Mouse (Mus musculus) stomach, postnatal 0 days (tissue): Measurements from ENCODE around the gene Thsd4. TPM values are rescaled to one million over a fixed set of nuclear protein-coding genes. Genes with fewer than 3 reads are reported as not detected.

Experiments
- ATAC-seq: fragments of 200-750 bp; cut with Nextera tagmentation; 2 replicates; pipeline ENCODE4 v1.8.0; 2017; ENCODE audit not compliant: low FRiP score, low TSS enrichment
- DNase-seq: peaks from one replicate; pipeline ENCODE4 v3.0.0-alpha.2; 2016; ENCODE audit warnings: low spot score
- H3K27ac ChIP-seq: fragments of 300-500 bp; sonication (generic); replicated peaks from 2 replicates; pipeline ENCODE4 v1.5.1; 2014; ENCODE audit warnings: mild to moderate bottlenecking, control low read depth
- H3K27me3 ChIP-seq: fragments of 300-500 bp; sonication (generic); 2 replicates; pipeline ENCODE4 v1.6.1; 2014; ENCODE audit warnings: low read length; ENCODE audit not compliant: control insufficient read depth, insufficient read depth
- H3K36me3 ChIP-seq: fragments of 300-500 bp; sonication (generic); 2 replicates; pipeline ENCODE4 v1.6.1; 2014; ENCODE audit warnings: low read length, mixed read lengths; ENCODE audit not compliant: control insufficient read depth, insufficient read depth
- H3K4me1 ChIP-seq: fragments of 300-500 bp; sonication (generic); replicated peaks from 2 replicates; pipeline ENCODE4 v1.6.1; 2014; ENCODE audit warnings: antibody characterized with exemption; ENCODE audit not compliant: control insufficient read depth, insufficient read depth
- H3K4me2 ChIP-seq: fragments of 300-500 bp; sonication (generic); replicated peaks from 2 replicates; pipeline ENCODE4 v1.6.1; 2014; ENCODE audit warnings: low read depth, mild to moderate bottlenecking, control low read depth, moderate library complexity
- H3K4me3 ChIP-seq: fragments of 300-500 bp; sonication (generic); 2 replicates; pipeline ENCODE4 v1.5.1; 2014; ENCODE audit warnings: low read depth, low read length, control low read depth
- H3K9ac ChIP-seq: fragments of 300-500 bp; sonication (generic); 2 replicates; pipeline ENCODE4 v1.6.1; 2014; ENCODE audit warnings: mild to moderate bottlenecking, low read length, control low read depth, mixed read lengths
- H3K9me3 ChIP-seq: fragments of 300-500 bp; sonication (generic); 2 replicates; pipeline ENCODE4 v1.6.1; 2016; ENCODE audit warnings: low read length; ENCODE audit not compliant: control insufficient read depth
- CTCF ChIP-seq: IDR thresholded peaks from 2 replicates; pipeline ENCODE4 v1.5.1; 2016; ENCODE audit warnings: antibody characterized with exemption, low read depth, mild to moderate bottlenecking, moderate library complexity
- EP300 ChIP-seq: optimal IDR thresholded peaks from 2 replicates; pipeline ENCODE3; 2016; ENCODE audit warnings: antibody characterized with exemption
- WGBS: fragments of 180-500 bp; shearing (Covaris S2); extraction: QIAGEN DNeasy Blood & Tissue Kit; methylation state at CpG from one replicate; pipeline ENCODE4 v1.1.7; 2014; 5-methylcytosine and 5-hydroxymethylcytosine counted together
- polyA plus RNA-seq: library from polyadenylated mRNA; unstranded; fragments of >200 nt; fragmentation: Nextera tagmentation; extraction: Ambion mirVana; gene quantifications from 2 replicates; pipeline ENCODE4 v1.2.1, GENCODE M21; 2015

Gene Thsd4
- polyA plus RNA-seq, 1 experiment from 2014 or later: 10.7 TPM

- Histone ChIP-seq H3K4me2 (no peak overlapping the region), H3K27me3 (no peaks in the 10 kb centered on the region), H3K9me3 (no peaks in the 10 kb centered on the region), H3K27ac (peak overlapping the region; percentile 45; the same call in 1 of the 2 replicates), H3K4me3 (no peak overlapping the region), H3K4me1 (peaks cover 5% of the 10 kb centered on the region), H3K36me3 (no peaks in the 10 kb centered on the region), H3K9ac (no peak overlapping the region)
- 49% methylated on average over 4 of the region's 4 CpGs for WGBS
- no peak for ATAC-seq
- no peak for TF ChIP-seq CTCF
- no peak for TF ChIP-seq EP300
- DNase-seq: peak; percentile 27
These were observed 215.6 kb downstream of the Thsd4 start for GRCm38 (mm10) chr9:60306241-60306640.

DNA sequence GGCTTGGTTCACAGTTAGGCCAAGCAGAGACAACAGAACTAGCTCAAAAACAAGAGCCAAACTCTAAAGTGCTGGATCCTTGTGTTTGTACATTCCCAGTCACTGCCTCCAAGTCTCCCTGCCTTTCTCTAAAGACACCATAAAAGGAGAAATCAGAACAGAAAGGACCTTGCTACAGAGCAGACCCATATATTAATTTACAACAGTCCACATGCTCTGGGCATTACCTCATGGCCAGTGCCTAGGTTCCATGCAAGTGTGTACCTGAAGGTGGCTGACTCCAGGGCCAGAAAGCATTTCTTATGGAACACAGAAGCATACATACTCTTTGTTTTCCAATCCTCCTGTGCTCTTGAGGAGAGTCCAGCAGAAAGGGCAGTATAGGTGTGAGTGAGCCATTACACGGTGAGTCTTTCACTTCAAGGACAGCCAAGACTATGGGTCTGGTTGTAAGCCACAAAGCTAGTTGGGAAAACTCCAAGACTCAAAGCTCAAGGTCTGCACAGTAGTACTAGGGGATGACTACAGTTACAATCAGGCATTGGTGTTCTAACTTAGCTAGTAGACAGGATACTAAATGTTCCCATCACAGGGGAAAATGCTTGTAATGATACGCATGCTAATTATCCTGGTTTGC, 216.5 kb downstream of the Thsd4 start:
- no peaks in the 10 kb centered on the region for H3K27me3 ChIP-seq
- H3K9ac ChIP-seq: no peak overlapping the region
- peaks cover 5% of the 10 kb centered on the region for H3K4me1 ChIP-seq
- H3K4me2 ChIP-seq: no peak overlapping the region
- 73% methylated on average over 2 of the region's 2 CpGs for WGBS
- DNase-seq (no peak), ATAC-seq (no peak; the same call in 1 of the 2 replicates)
- H3K9me3 ChIP-seq: no peaks in the 10 kb centered on the region
- H3K4me3 ChIP-seq: no peak overlapping the region
- no peaks in the 10 kb centered on the region for H3K36me3 ChIP-seq
- TF ChIP-seq CTCF (no peak), EP300 (no peak)
- peak overlapping the region; percentile 81 for H3K27ac ChIP-seq

GRCm38 (mm10) chr9:60296276-60296675, 225.6 kb downstream of the Thsd4 start:
- Histone ChIP-seq H3K9ac (no peak overlapping the region), H3K4me1 (no peaks in the 10 kb centered on the region), H3K9me3 (no peaks in the 10 kb centered on the region), H3K36me3 (no peaks in the 10 kb centered on the region), H3K4me3 (no peak overlapping the region), H3K27me3 (no peaks in the 10 kb centered on the region), H3K27ac (no peak overlapping the region), H3K4me2 (no peak overlapping the region)
- 80% methylated on average over 2 of the region's 2 CpGs for WGBS
- DNase-seq: no peak
- no peak for ATAC-seq
- no peak for TF ChIP-seq EP300

GRCm38 (mm10) chr9:60295199-60295598, 226.6 kb downstream of the Thsd4 start:
- Histone ChIP-seq H3K4me1 (no peaks in the 10 kb centered on the region), H3K27me3 (no peaks in the 10 kb centered on the region), H3K9me3 (no peaks in the 10 kb centered on the region), H3K4me3 (no peak overlapping the region), H3K9ac (no peak overlapping the region), H3K4me2 (no peak overlapping the region), H3K36me3 (no peaks in the 10 kb centered on the region), H3K27ac (no peak overlapping the region)
- TF ChIP-seq EP300 (no peak), CTCF (no peak)
- DNase-seq: no peak
- ATAC-seq: no peak
- WGBS: 72% methylated on average over 6 of the region's 6 CpGs

GRCm38 (mm10) chr9:60293129-60293528, 228.7 kb downstream of the Thsd4 start:
- ATAC-seq: no peak
- 68% methylated on average over 6 of the region's 6 CpGs for WGBS
- H3K4me2 ChIP-seq: no peak overlapping the region
- DNase-seq: no peak
- no peaks in the 10 kb centered on the region for H3K4me1 ChIP-seq
- no peaks in the 10 kb centered on the region for H3K36me3 ChIP-seq
- no peaks in the 10 kb centered on the region for H3K9me3 ChIP-seq
- TF ChIP-seq CTCF: no peak
- no peak for TF ChIP-seq EP300
- H3K9ac ChIP-seq: no peak overlapping the region
- no peak overlapping the region for H3K27ac ChIP-seq
- no peak overlapping the region for H3K4me3 ChIP-seq
- no peaks in the 10 kb centered on the region for H3K27me3 ChIP-seq

GRCm38 (mm10) chr9:60290780-60291179, 231.1 kb downstream of the Thsd4 start:
- no peak overlapping the region for H3K4me2 ChIP-seq
- no peak overlapping the region for H3K9ac ChIP-seq
- no peaks in the 10 kb centered on the region for H3K36me3 ChIP-seq
- TF ChIP-seq CTCF (no peak), EP300 (no peak)
- no peaks in the 10 kb centered on the region for H3K4me1 ChIP-seq
- no peaks in the 10 kb centered on the region for H3K9me3 ChIP-seq
- ATAC-seq: no peak
- WGBS: 85% methylated on average over 8 of the region's 8 CpGs
- no peak for DNase-seq
- H3K27me3 ChIP-seq: no peaks in the 10 kb centered on the region
- H3K4me3 ChIP-seq: no peak overlapping the region
- no peak overlapping the region for H3K27ac ChIP-seq
